Mouse (Mus musculus) limb, embryonic 14.5 days (tissue): ENCODE data around the gene Nrxn3. TPM values are rescaled to one million over a fixed set of nuclear protein-coding genes. Genes with fewer than 3 reads are reported as not detected.

Source experiments
- ATAC-seq: fragments of 200-750 bp; cut with Nextera tagmentation; 2 replicates; pipeline ENCODE4 v1.8.0; 2017; ENCODE audit warnings: low read depth, moderate number of reproducible peaks, moderate TSS enrichment; ENCODE audit not compliant: low FRiP score
- DNase-seq: peaks from one replicate; pipeline ENCODE4 v3.0.0-alpha.2; 2015; ENCODE audit warnings: low spot score
- H3K27ac ChIP-seq: fragments of 300-500 bp; sonication (generic); replicated peaks from 2 replicates; pipeline ENCODE4 v1.5.1; 2014; ENCODE audit warnings: low read depth, mild to moderate bottlenecking, low read length, moderate library complexity, mixed read lengths
- H3K27me3 ChIP-seq: fragments of 300-500 bp; sonication (generic); 2 replicates; pipeline ENCODE4 v1.6.1; 2014; ENCODE audit warnings: low read length, mixed read lengths; ENCODE audit not compliant: control insufficient read depth, insufficient read depth
- H3K36me3 ChIP-seq: fragments of 300-500 bp; sonication (generic); 2 replicates; pipeline ENCODE4 v1.6.1; 2014; ENCODE audit warnings: mild to moderate bottlenecking, low read length, moderate library complexity, mixed read lengths; ENCODE audit not compliant: control insufficient read depth, insufficient read depth
- H3K4me1 ChIP-seq: fragments of 300-500 bp; sonication (generic); 2 replicates; pipeline ENCODE4 v1.6.1; 2014; ENCODE audit warnings: antibody characterized with exemption, low read length, mixed read lengths; ENCODE audit not compliant: control insufficient read depth, insufficient read depth
- H3K4me2 ChIP-seq: fragments of 300-500 bp; sonication (generic); replicated peaks from 2 replicates; pipeline ENCODE4 v1.6.1; 2014; ENCODE audit warnings: low read depth, mild to moderate bottlenecking, low read length, moderate library complexity; ENCODE audit not compliant: severe bottlenecking
- H3K4me3 ChIP-seq: fragments of 300-500 bp; sonication (generic); replicated peaks from 2 replicates; pipeline ENCODE4 v1.5.1; 2014; ENCODE audit warnings: low read length
- H3K9ac ChIP-seq: fragments of 300-500 bp; sonication (generic); 2 replicates; pipeline ENCODE4 v1.6.1; 2014; ENCODE audit warnings: mild to moderate bottlenecking, low read depth, low read length, moderate library complexity; ENCODE audit not compliant: severe bottlenecking
- H3K9me3 ChIP-seq: fragments of 300-500 bp; sonication (generic); 2 replicates; pipeline ENCODE4 v1.6.1; 2016; ENCODE audit warnings: low read length; ENCODE audit not compliant: control insufficient read depth
- POLR2A ChIP-seq: fragments of 200-500 bp; IDR thresholded peaks from 2 replicates; pipeline ENCODE4 v1.8.0; 2012; ENCODE audit warnings: inconsistent platforms, mild to moderate bottlenecking, moderate library complexity, borderline replicate concordance; ENCODE audit not compliant: insufficient read depth, insufficient read length; ENCODE audit errors: extremely low read depth
- WGBS: fragments of 180-500 bp; shearing (Covaris S2); extraction: QIAGEN DNeasy Blood & Tissue Kit; methylation state at CpG from one replicate; pipeline ENCODE4 v1.1.7; 2014; 5-methylcytosine and 5-hydroxymethylcytosine counted together
- polyA plus RNA-seq, 2 experiments: library from polyadenylated mRNA; depleted of rRNA in 1 of 2; stranded (reverse) in 1 of 2; unstranded in 1 of 2; fragments of >200 nt; fragmentation: Nextera tagmentation in 1 of 2; extraction: Ambion mirVana in 1 of 2; gene quantifications; 2 replicates each; pipeline versions ENCODE4 v1.2.1 to v1.2.3; 2012 to 2014

The Nrxn3 gene
- polyA plus RNA-seq, 2 experiments, result 0.74 to 1.4 TPM

DNA sequence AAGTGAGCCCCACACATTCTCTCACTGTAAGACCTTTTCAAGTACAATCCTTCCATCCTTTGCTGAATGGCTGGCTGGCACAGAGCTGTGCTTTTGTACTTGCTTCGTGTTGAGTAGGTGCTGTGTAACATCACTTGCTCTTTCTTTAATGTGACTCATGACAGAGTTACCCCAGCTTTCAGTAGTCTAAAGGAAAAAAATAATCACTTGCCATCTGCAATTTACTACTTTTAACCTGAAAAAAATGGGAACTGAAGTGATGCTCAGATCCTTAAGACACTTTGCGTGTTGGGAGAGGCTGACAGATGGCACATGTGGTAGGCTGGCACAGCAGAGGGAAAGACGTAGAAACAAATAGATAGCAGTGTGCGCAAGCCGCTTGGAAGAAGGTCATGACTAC is 987.8 kb downstream of the Nrxn3 start:
- H3K4me3 ChIP-seq, result no peak overlapping the region
- no peaks in the 10 kb centered on the region for H3K9me3 ChIP-seq
- no peak overlapping the region for H3K27ac ChIP-seq
- TF ChIP-seq POLR2A, result no peak
- no peak overlapping the region for H3K4me2 ChIP-seq
- no peak overlapping the region for H3K9ac ChIP-seq
- WGBS, result 88% methylated on average over 5 of the region's 5 CpGs
- no peaks in the 10 kb centered on the region for H3K36me3 ChIP-seq
- H3K27me3 ChIP-seq, result no peaks in the 10 kb centered on the region
- no peaks in the 10 kb centered on the region for H3K4me1 ChIP-seq
- ATAC-seq (no peak), DNase-seq (no peak)

DNA sequence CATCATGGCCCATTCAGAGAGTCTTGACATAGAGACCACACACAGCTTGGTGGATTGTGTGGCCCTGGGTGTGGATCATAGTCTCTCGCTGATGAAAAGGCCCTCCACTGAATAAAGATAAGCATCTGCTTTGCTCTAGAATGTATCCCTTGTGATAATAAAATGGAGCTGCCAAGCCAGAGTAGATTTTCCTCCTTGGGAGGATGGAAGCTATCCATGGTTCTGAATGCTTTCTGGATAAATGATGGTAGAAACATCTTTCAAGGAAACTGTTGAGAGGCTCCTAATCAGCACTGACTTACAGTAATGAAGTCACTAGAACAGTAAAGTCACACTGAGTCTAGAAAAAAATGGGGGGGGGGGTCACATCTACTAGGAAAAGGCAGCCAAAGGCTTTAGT is 989.1 kb downstream of the Nrxn3 start:
- ATAC-seq, result no peak
- no peaks in the 10 kb centered on the region for H3K4me1 ChIP-seq
- H3K36me3 ChIP-seq, result no peaks in the 10 kb centered on the region
- WGBS, result 88% methylated on average over 1 of the region's 1 CpGs
- no peak overlapping the region for H3K4me2 ChIP-seq
- H3K27ac ChIP-seq, result no peak overlapping the region
- peak; percentile 56 for DNase-seq
- no peak for TF ChIP-seq POLR2A
- no peaks in the 10 kb centered on the region for H3K9me3 ChIP-seq
- H3K9ac ChIP-seq, result no peak overlapping the region
- H3K4me3 ChIP-seq, result no peak overlapping the region
- H3K27me3 ChIP-seq, result no peaks in the 10 kb centered on the region

DNA sequence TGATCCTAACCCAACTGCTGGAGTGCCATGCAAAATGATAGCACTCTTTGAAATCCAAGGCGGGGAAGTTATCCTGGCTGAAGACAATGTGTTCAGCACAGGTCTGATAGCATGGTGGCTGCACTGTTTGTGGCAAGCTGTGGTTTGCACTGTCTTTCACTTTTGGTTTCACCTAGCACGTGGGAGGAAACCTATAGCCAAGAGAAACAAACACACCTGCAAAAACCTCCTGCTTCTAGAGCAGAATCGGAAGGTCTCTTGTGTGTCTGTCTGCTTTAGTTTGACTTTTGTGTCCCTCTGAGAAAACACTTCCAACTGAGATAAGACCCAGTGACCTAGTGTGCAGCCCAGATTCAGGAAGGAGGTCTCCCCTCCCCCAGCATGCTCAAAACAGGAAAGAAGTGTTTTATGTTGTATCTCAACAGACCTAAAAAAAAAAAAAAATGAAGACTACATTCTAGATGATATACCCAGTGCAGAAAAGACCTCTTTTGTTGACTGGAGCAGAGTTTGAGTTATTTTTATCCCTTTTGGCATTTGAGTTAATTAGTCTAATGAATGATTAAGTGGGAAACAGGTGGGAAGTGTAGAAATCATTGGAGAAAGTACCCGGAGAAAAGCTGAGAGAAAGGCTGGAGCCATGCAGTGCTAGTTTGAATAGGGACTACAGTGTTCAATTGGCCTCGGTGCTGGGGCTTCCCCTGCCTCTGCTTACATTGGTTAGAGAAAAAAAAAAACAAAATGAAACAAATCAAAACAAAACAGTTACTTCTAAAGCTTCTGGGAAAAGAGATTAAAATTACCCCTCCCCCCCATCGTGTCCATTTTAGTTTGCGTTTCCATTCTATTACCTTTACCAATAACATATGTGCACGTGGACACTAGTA is 996.8 kb downstream of the Nrxn3 start:
- ATAC-seq, result no peak
- H3K4me2 ChIP-seq, result no peak overlapping the region
- H3K27ac ChIP-seq, result no peak overlapping the region
- 50% methylated on average over 8 of the region's 8 CpGs for WGBS
- no peaks in the 10 kb centered on the region for H3K36me3 ChIP-seq
- no peak overlapping the region for H3K9ac ChIP-seq
- DNase-seq, result no peak
- no peaks in the 10 kb centered on the region for H3K4me1 ChIP-seq
- TF ChIP-seq POLR2A, result no peak
- H3K9me3 ChIP-seq, result no peaks in the 10 kb centered on the region
- no peak overlapping the region for H3K4me3 ChIP-seq
- H3K27me3 ChIP-seq, result no peaks in the 10 kb centered on the region

DNA sequence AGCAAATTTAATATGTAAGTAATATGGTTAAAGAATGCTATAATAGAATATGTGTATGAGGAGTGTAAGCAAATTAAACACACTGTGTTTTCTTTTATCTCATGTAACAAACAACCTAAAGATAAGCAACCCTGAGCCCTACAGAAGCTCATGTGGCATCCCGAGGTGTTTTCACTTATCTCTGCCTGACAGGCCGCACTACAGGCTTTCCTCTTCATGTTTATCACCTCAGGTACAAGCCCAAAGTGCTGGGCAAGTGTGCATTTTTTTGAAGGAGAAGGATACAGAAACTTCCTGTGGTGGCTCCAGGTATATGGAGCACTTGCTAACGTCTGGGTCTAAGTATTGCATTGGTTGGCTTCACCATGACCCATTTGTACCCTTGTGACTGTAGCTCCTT is 998.3 kb downstream of the Nrxn3 start:
- H3K9me3 ChIP-seq, result no peaks in the 10 kb centered on the region
- WGBS, result 58% methylated on average over 3 of the region's 3 CpGs
- H3K4me1 ChIP-seq, result no peaks in the 10 kb centered on the region
- no peaks in the 10 kb centered on the region for H3K36me3 ChIP-seq
- H3K27me3 ChIP-seq, result no peaks in the 10 kb centered on the region
- no peak for TF ChIP-seq POLR2A
- H3K9ac ChIP-seq, result no peak overlapping the region
- H3K27ac ChIP-seq, result no peak overlapping the region
- no peak overlapping the region for H3K4me3 ChIP-seq
- no peak overlapping the region for H3K4me2 ChIP-seq
- no peak for ATAC-seq
- no peak for DNase-seq

DNA sequence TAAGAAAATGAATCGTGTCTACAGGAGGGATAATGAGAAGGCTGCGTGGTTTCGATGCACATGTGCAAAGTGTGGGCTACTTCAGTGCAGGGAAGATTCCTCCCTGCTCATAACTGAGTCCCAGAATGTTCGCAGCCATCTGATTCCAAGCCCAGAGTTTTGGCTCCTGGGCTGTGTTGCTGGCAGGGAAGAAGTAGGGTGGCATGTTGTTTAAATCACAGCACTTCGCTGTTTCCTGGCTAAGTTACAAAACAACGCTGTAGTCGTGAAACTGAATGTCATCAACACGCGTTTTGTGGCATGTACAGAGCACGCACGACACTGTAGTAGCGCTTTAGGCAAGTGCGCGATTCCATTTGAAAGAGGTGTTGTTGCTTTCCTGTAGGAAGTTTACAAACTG is 999.8 kb downstream of the Nrxn3 start:
- no peak for TF ChIP-seq POLR2A
- Histone ChIP-seq H3K27me3 (no peaks in the 10 kb centered on the region), H3K4me1 (no peaks in the 10 kb centered on the region), H3K4me3 (no peak overlapping the region), H3K9me3 (no peaks in the 10 kb centered on the region), H3K36me3 (no peaks in the 10 kb centered on the region), H3K4me2 (no peak overlapping the region), H3K27ac (no peak overlapping the region), H3K9ac (no peak overlapping the region)
- 81% methylated on average over 14 of the region's 14 CpGs for WGBS
- DNase-seq (no peak), ATAC-seq (no peak)
